Mouse (Mus musculus): ENCODE results near the gene Cacna1c. TPM values are rescaled to one million over a fixed set of nuclear protein-coding genes. Genes with fewer than 3 reads are reported as not detected.

Cacna1c gene
- polyA plus RNA-seq, 1 experiment from 2014 or later: 3.6 TPM

- no peak for ATAC-seq
- H3K9me3 ChIP-seq (replicated peaks): no peaks in the 10 kb centered on the region
- no peaks in the 10 kb centered on the region for H3K27me3 ChIP-seq
- no peak overlapping the region for H3K4me2 ChIP-seq
- peaks cover 23% of the 10 kb centered on the region for H3K36me3 ChIP-seq (ENCODE audit: poor library complexity, severe bottlenecking)
- 81% methylated on average over 2 of the region's 2 CpGs for WGBS
- peaks cover 19% of the 10 kb centered on the region for H3K4me1 ChIP-seq
- no peak overlapping the region for H3K9ac ChIP-seq
- no peak overlapping the region for H3K4me3 ChIP-seq
- no peak overlapping the region for H3K27ac ChIP-seq
Observed at GRCm38 (mm10) chr6:119180188-119180587, 16.0 kb downstream of the Cacna1c start.

GRCm38 (mm10) chr6:119177101-119177500 lies 19.1 kb downstream of the Cacna1c start:
- Histone ChIP-seq H3K36me3 (ENCODE audit: poor library complexity, severe bottlenecking) (peaks cover 9% of the 10 kb centered on the region; the same call in 1 of the 2 replicates), H3K4me3 (no peak overlapping the region), H3K9ac (no peak overlapping the region), H3K27ac (no peak overlapping the region), H3K4me2 (peak overlapping the region; percentile 73; the same call in 1 of the 2 replicates), H3K9me3 (replicated peaks) (no peaks in the 10 kb centered on the region), H3K4me1 (peaks cover 23% of the 10 kb centered on the region), H3K27me3 (no peaks in the 10 kb centered on the region)
- no peak for ATAC-seq
- 67% methylated on average over 8 of the region's 8 CpGs for WGBS

GRCm38 (mm10) chr6:119176103-119176502 lies 20.1 kb downstream of the Cacna1c start:
- Histone ChIP-seq H3K4me1 (peaks cover 23% of the 10 kb centered on the region), H3K27me3 (no peaks in the 10 kb centered on the region), H3K9ac (peak overlapping the region; percentile 86), H3K4me2 (peak overlapping the region; percentile 73), H3K4me3 (peak overlapping the region; percentile 71), H3K27ac (no peak overlapping the region), H3K9me3 (replicated peaks) (no peaks in the 10 kb centered on the region), H3K36me3 (ENCODE audit: poor library complexity, severe bottlenecking) (peaks cover 9% of the 10 kb centered on the region; the same call in 1 of the 2 replicates)
- ATAC-seq: no peak
- 64% methylated on average over 7 of the region's 7 CpGs for WGBS

- no peaks in the 10 kb centered on the region for H3K27me3 ChIP-seq
- 0 out of 2 replicates have a peak, but pooled peaks cover 5% of the 10 kb centered on the region for H3K36me3 ChIP-seq (ENCODE audit: poor library complexity, severe bottlenecking)
- H3K4me1 ChIP-seq: peaks cover 20% of the 10 kb centered on the region
- H3K9me3 ChIP-seq (replicated peaks): no peaks in the 10 kb centered on the region
- H3K27ac ChIP-seq: peak within 1 kb of the TSS; percentile 88
- peak; percentile 96 for ATAC-seq
- peak within 1 kb of the TSS; percentile 73 for H3K4me2 ChIP-seq
- peak within 1 kb of the TSS; percentile 86 for H3K9ac ChIP-seq
- WGBS: under 1% methylated on average over 65 of the region's 65 CpGs
- H3K4me3 ChIP-seq: peak within 1 kb of the TSS; percentile 71
Observed at GRCm38 (mm10) chr6:119175078-119175853, 21.0 kb downstream of the Cacna1c start, which contains the start of gene Dcp1b. Dcp1b (plus strand) TSS chr6:119175253.

GRCm38 (mm10) chr6:119174307-119175074 lies 21.7 kb downstream of the Cacna1c start:
- ATAC-seq: no peak
- Histone ChIP-seq H3K4me1 (peaks cover 20% of the 10 kb centered on the region), H3K4me3 (peak overlapping the region; percentile 71), H3K9ac (peak overlapping the region; percentile 86), H3K36me3 (ENCODE audit: poor library complexity, severe bottlenecking) (no peaks in the 10 kb centered on the region), H3K9me3 (replicated peaks) (no peaks in the 10 kb centered on the region), H3K27me3 (no peaks in the 10 kb centered on the region), H3K27ac (peak overlapping the region; percentile 88), H3K4me2 (peak overlapping the region; percentile 73)
- WGBS: 53% methylated on average over 12 of the region's 12 CpGs

GRCm38 (mm10) chr6:119165677-119166076 lies 30.5 kb downstream of the Cacna1c start:
- no peaks in the 10 kb centered on the region for H3K27me3 ChIP-seq
- H3K27ac ChIP-seq: no peak overlapping the region
- H3K4me2 ChIP-seq: no peak overlapping the region
- no peaks in the 10 kb centered on the region for H3K36me3 ChIP-seq (ENCODE audit: poor library complexity, severe bottlenecking)
- no peak for ATAC-seq
- no peak overlapping the region for H3K4me3 ChIP-seq
- H3K4me1 ChIP-seq: no peaks in the 10 kb centered on the region
- H3K9me3 ChIP-seq (replicated peaks): no peaks in the 10 kb centered on the region
- H3K9ac ChIP-seq: no peak overlapping the region

GRCm38 (mm10) chr6:119145109-119145508 lies 51.1 kb downstream of the Cacna1c start:
- no peak overlapping the region for H3K4me3 ChIP-seq
- H3K27me3 ChIP-seq: no peaks in the 10 kb centered on the region
- no peak overlapping the region for H3K9ac ChIP-seq
- H3K36me3 ChIP-seq (ENCODE audit: poor library complexity, severe bottlenecking): no peaks in the 10 kb centered on the region
- H3K27ac ChIP-seq: no peak overlapping the region
- H3K9me3 ChIP-seq (replicated peaks): no peaks in the 10 kb centered on the region
- no peak for ATAC-seq
- H3K4me2 ChIP-seq: no peak overlapping the region
- WGBS: 75% methylated on average over 4 of the region's 4 CpGs
- no peaks in the 10 kb centered on the region for H3K4me1 ChIP-seq

- no peak overlapping the region for H3K4me3 ChIP-seq
- H3K9me3 ChIP-seq (replicated peaks): no peaks in the 10 kb centered on the region
- no peaks in the 10 kb centered on the region for H3K36me3 ChIP-seq (ENCODE audit: poor library complexity, severe bottlenecking)
- H3K9ac ChIP-seq: no peak overlapping the region
- no peak overlapping the region for H3K27ac ChIP-seq
- no peak overlapping the region for H3K4me2 ChIP-seq
- WGBS: 88% methylated on average over 7 of the region's 7 CpGs
- H3K4me1 ChIP-seq: no peaks in the 10 kb centered on the region
- no peak for ATAC-seq
- H3K27me3 ChIP-seq: no peaks in the 10 kb centered on the region
Observed at GRCm38 (mm10) chr6:119139561-119139960, 56.7 kb downstream of the Cacna1c start.

- Histone ChIP-seq H3K36me3 (ENCODE audit: poor library complexity, severe bottlenecking) (no peaks in the 10 kb centered on the region), H3K9ac (no peak overlapping the region), H3K9me3 (replicated peaks) (no peaks in the 10 kb centered on the region), H3K27me3 (no peaks in the 10 kb centered on the region), H3K4me1 (no peaks in the 10 kb centered on the region), H3K27ac (no peak overlapping the region), H3K4me2 (no peak overlapping the region), H3K4me3 (no peak overlapping the region)
- no peak for ATAC-seq
- WGBS: 93% methylated on average over 10 of the region's 10 CpGs
Observed at GRCm38 (mm10) chr6:119137768-119138167, 58.5 kb downstream of the Cacna1c start.

GRCm38 (mm10) chr6:119132863-119133262 lies 63.4 kb downstream of the Cacna1c start:
- Histone ChIP-seq H3K27me3 (no peaks in the 10 kb centered on the region), H3K4me1 (peaks cover 8% of the 10 kb centered on the region), H3K9ac (no peak overlapping the region), H3K4me3 (no peak overlapping the region), H3K9me3 (replicated peaks) (no peaks in the 10 kb centered on the region), H3K4me2 (no peak overlapping the region), H3K36me3 (ENCODE audit: poor library complexity, severe bottlenecking) (no peaks in the 10 kb centered on the region), H3K27ac (no peak overlapping the region)
- no peak for ATAC-seq
- 92% methylated on average over 4 of the region's 4 CpGs for WGBS

GRCm38 (mm10) chr6:119132111-119132735 lies 64.0 kb downstream of the Cacna1c start:
- no peak for ATAC-seq
- no peaks in the 10 kb centered on the region for H3K36me3 ChIP-seq (ENCODE audit: poor library complexity, severe bottlenecking)
- H3K27me3 ChIP-seq: no peaks in the 10 kb centered on the region
- no peak overlapping the region for H3K4me2 ChIP-seq
- H3K4me3 ChIP-seq: no peak overlapping the region
- H3K9ac ChIP-seq: no peak overlapping the region
- no peak overlapping the region; the same call in 1 of the 2 replicates for H3K27ac ChIP-seq
- 71% methylated on average over 8 of the region's 8 CpGs for WGBS
- H3K9me3 ChIP-seq (replicated peaks): no peaks in the 10 kb centered on the region
- H3K4me1 ChIP-seq: peaks cover 8% of the 10 kb centered on the region

- no peak overlapping the region for H3K4me3 ChIP-seq
- no peak overlapping the region for H3K4me2 ChIP-seq
- H3K4me1 ChIP-seq: peaks cover 8% of the 10 kb centered on the region
- no peak overlapping the region for H3K9ac ChIP-seq
- no peaks in the 10 kb centered on the region for H3K36me3 ChIP-seq (ENCODE audit: poor library complexity, severe bottlenecking)
- 81% methylated on average over 5 of the region's 5 CpGs for WGBS
- ATAC-seq: no peak
- H3K27ac ChIP-seq: no peak overlapping the region
- H3K27me3 ChIP-seq: no peaks in the 10 kb centered on the region
- no peaks in the 10 kb centered on the region for H3K9me3 ChIP-seq (replicated peaks)
Observed at GRCm38 (mm10) chr6:119129664-119130063, 66.6 kb downstream of the Cacna1c start.

Measured in forebrain, embryonic 13.5 days (tissue).